28 mouse cellular contexts compared by ENCODE assay signal in the genomic region with DNA sequence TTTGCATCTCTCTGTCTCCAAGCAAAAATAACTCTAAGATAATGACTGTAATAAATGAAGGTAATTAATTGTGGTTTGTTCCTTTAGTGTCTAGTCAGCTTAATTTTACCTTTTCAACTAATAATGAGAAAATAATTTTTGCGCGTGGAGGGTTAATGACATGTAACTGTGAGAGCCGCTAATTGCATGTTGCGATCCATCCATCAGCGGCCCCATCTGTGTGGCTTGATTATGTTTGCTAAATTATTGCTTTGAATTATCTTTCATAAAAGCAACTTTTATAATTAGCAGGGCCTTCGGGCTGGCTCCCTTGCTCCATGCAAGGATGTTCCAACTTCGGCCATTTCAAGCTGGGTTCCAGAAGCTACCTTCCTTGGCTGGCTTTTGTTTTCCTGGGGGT.
"Had no signal": no experiment of that assay in that cellular context is flagged by ENCODE, and none has a peak within 500 bp of the region (broad histone marks: within the 10 kb centered on the region; RNA-seq: fewer than 3 reads in every experiment).

No protein-coding gene starts in this region.

- H3K36me3 ChIP-seq: heart, embryonic 13.5 days; heart, embryonic 15.5 days; hindbrain, embryonic 13.5 days; hindbrain, embryonic 15.5 days; kidney, embryonic 15.5 days; limb, embryonic 10.5 days; limb, embryonic 12.5 days; liver, embryonic 13.5 days; liver, embryonic 15.5 days had no signal

- DNase-seq: gastrocnemius, postnatal 14 days; gastrocnemius, postnatal 36 days; heart, adult 11 months; heart, adult 2 months; heart, postnatal 14 days; heart, postnatal 36 days; kidney, adult 11 months; kidney, adult 2 months; kidney, adult 9 months; kidney, postnatal 14 days; kidney, postnatal 36 days; layer of hippocampus, adult 9-11 months; layer of hippocampus, postnatal 36 days; liver; liver, embryonic 13.5 days had no signal

- H3K4me1 ChIP-seq: liver, embryonic 15.5 days had no signal

- H3K9me3 ChIP-seq: heart, embryonic 13.5 days; heart, embryonic 15.5 days; hindbrain, embryonic 13.5 days; hindbrain, embryonic 15.5 days; kidney, embryonic 15.5 days; limb, embryonic 10.5 days; limb, embryonic 12.5 days; liver, embryonic 13.5 days; liver, embryonic 15.5 days had no signal

- H3K9ac ChIP-seq: heart, embryonic 13.5 days; heart, embryonic 15.5 days; hindbrain, embryonic 13.5 days; hindbrain, embryonic 15.5 days; kidney, embryonic 15.5 days; limb, embryonic 12.5 days; liver, embryonic 13.5 days; liver, embryonic 15.5 days had no signal

- H3K27ac ChIP-seq: heart, adult 2 months; heart, embryonic 13.5 days; heart, embryonic 15.5 days; hindbrain, postnatal 0 days; kidney, embryonic 15.5 days; kidney, postnatal 0 days; limb, embryonic 10.5 days; limb, embryonic 12.5 days; liver, embryonic 13.5 days; liver, embryonic 15.5 days had no signal

- H3K4me2 ChIP-seq: heart, embryonic 11.5 days; heart, embryonic 13.5 days; heart, embryonic 15.5 days; hindbrain, embryonic 13.5 days; hindbrain, embryonic 15.5 days; kidney, embryonic 15.5 days; limb, embryonic 12.5 days; liver, embryonic 11.5 days; liver, embryonic 13.5 days; liver, embryonic 15.5 days had no signal

- H3K27me3 ChIP-seq: hindbrain, embryonic 15.5 days had no signal

- ATAC-seq: hindbrain, postnatal 0 days; intestine, embryonic 16.5 days had no signal

- H3K4me3 ChIP-seq: heart, adult 2 months; heart, embryonic 13.5 days; heart, embryonic 15.5 days; hindbrain, embryonic 13.5 days; hindbrain, embryonic 15.5 days; kidney, embryonic 15.5 days; limb, embryonic 10.5 days; limb, embryonic 12.5 days; liver, embryonic 13.5 days; liver, embryonic 15.5 days had no signal
